Mouse (Mus musculus) kidney, adult 2 months (tissue): ENCODE measurements around the gene Eml1.

Experiments
- CTCF ChIP-seq: fragments of 200-500 bp; conservative IDR thresholded peaks from 2 replicates; pipeline ENCODE4 v1.5.1; 2011; ENCODE audit warnings: low read depth, mild to moderate bottlenecking, control low read depth, low read length, moderate library complexity, mixed read lengths; ENCODE audit not compliant: insufficient read depth, insufficient read length
- POLR2A ChIP-seq: fragments of 200-500 bp; IDR thresholded peaks from one replicate; pipeline ENCODE4 v1.6.1; 2011; ENCODE audit warnings: low read depth, low read length, control low read depth

GRCm38 (mm10) chr12:108489076-108489475 lies 118.3 kb downstream of the Eml1 start:
- TF ChIP-seq CTCF (no peak), POLR2A (no peak)
